Mouse (Mus musculus) cerebellum, adult 2 months (tissue): ENCODE results near the gene Lgals9. TPM values are rescaled to one million over a fixed set of nuclear protein-coding genes. Genes with fewer than 3 reads are reported as not detected.

Experiments used
- DNase-seq, 2 experiments: peaks; one replicate each; pipeline ENCODE4 v3.0.0; 2021
- H3K27ac ChIP-seq: fragments of 200-500 bp; 2 replicates; pipeline ENCODE4 v1.5.1; 2012; ENCODE audit warnings: low read length, control low read depth, inconsistent platforms; ENCODE audit not compliant: insufficient read depth
- H3K27me3 ChIP-seq: fragments of 200-500 bp; 2 replicates; pipeline ENCODE4 v1.6.1; 2012; ENCODE audit warnings: inconsistent platforms, mild to moderate bottlenecking, low read length, moderate library complexity; ENCODE audit not compliant: control insufficient read depth, insufficient read depth
- H3K4me1 ChIP-seq: fragments of 200-500 bp; 2 replicates; pipeline ENCODE4 v1.6.1; 2011; ENCODE audit warnings: low read length; ENCODE audit not compliant: control insufficient read depth, insufficient read depth
- H3K4me3 ChIP-seq: fragments of 200-500 bp; replicated peaks from 2 replicates; pipeline ENCODE3; 2011; ENCODE audit warnings: mild to moderate bottlenecking, low read depth, low read length, control low read depth; ENCODE audit not compliant: insufficient read depth
- CTCF ChIP-seq: fragments of 200-500 bp; IDR thresholded peaks from 2 replicates; pipeline ENCODE4 v1.5.1; 2011; ENCODE audit warnings: low read depth, mild to moderate bottlenecking, control low read depth, low read length, moderate library complexity, borderline replicate concordance; ENCODE audit not compliant: insufficient read depth
- POLR2A ChIP-seq: fragments of 200-500 bp; IDR thresholded peaks from 2 replicates; pipeline ENCODE4 v1.6.1; 2011; ENCODE audit warnings: low read length, control low read depth, borderline replicate concordance; ENCODE audit not compliant: insufficient read depth
- WGBS: fragments of 180-500 bp; shearing (Covaris S2); methylation state at CpG from one replicate; pipeline ENCODE4 v1.1.7; 2018; 5-methylcytosine and 5-hydroxymethylcytosine counted together
- polyA plus RNA-seq: library from polyadenylated mRNA; depleted of rRNA; stranded (reverse); fragments of >200 nt; gene quantifications from 2 replicates; pipeline ENCODE4 v1.2.3, GENCODE M21; 2012

The Lgals9 gene
- polyA plus RNA-seq, 1 experiment: 8.7 TPM

GRCm38 (mm10) chr11:78943083-78943482 is 41.7 kb downstream of the Lgals9 start:
- WGBS: 97% methylated on average over 1 of the region's 1 CpGs

DNA sequence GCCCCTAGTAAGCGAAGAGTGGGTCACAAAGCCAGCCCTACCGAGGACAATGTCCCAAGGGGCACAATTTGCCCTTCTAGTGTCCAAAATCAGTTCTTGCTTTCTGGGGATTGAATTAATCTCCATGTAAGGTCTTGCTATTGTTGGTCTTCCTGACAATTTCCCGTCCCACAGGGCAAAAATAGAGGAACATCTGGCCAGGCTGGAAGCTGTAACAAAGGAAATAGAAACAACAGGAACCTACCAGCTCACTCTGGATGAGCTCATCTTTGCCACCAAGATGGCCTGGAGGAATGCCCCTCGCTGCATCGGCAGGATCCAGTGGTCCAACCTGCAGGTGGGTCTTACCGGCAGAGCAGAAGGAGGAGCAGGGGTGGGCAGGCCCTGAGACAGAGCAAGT is 49.6 kb downstream of the Lgals9 start:
- 83% methylated on average over 6 of the region's 6 CpGs for WGBS
- DNase-seq: no peak
- no peak for TF ChIP-seq CTCF
- no peak for TF ChIP-seq POLR2A
- Histone ChIP-seq H3K27ac (no peak overlapping the region), H3K4me1 (no peaks in the 10 kb centered on the region), H3K4me3 (no peak overlapping the region), H3K27me3 (no peaks in the 10 kb centered on the region)

More at GRCm38 (mm10) chr11:78943083-78943482, 41.7 kb downstream of the Lgals9 start:
- no peak for DNase-seq
- Histone ChIP-seq H3K27ac (no peak overlapping the region), H3K27me3 (no peaks in the 10 kb centered on the region), H3K4me3 (no peak overlapping the region), H3K4me1 (no peaks in the 10 kb centered on the region)
- TF ChIP-seq POLR2A (no peak), CTCF (no peak)

DNA sequence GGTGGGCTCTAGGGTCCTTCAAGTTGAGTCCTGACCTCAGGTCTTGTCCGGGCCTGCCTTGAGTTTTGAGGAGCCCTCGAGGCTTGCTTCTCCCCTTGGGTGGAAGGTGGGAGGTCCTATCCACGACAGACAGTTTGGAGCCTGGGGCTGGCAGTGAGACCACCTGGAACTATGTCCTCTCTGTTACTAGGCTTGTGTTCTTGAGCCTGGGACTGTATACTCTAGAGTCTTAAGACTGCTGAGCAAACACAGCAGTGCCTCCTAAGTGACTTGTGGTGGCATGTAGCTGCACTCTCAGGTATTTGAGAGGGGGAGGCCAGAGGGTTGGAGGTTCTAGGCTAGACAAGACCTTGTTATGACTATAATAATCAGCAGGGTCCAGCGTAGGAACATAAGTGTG is 50.0 kb downstream of the Lgals9 start:
- no peak overlapping the region for H3K27ac ChIP-seq
- H3K4me1 ChIP-seq: no peaks in the 10 kb centered on the region; the same call in 1 of the 2 replicates
- WGBS: 78% methylated on average over 4 of the region's 4 CpGs
- no peak for DNase-seq
- H3K27me3 ChIP-seq: no peaks in the 10 kb centered on the region
- TF ChIP-seq POLR2A (no peak), CTCF (no peak)
- no peak overlapping the region for H3K4me3 ChIP-seq

DNA sequence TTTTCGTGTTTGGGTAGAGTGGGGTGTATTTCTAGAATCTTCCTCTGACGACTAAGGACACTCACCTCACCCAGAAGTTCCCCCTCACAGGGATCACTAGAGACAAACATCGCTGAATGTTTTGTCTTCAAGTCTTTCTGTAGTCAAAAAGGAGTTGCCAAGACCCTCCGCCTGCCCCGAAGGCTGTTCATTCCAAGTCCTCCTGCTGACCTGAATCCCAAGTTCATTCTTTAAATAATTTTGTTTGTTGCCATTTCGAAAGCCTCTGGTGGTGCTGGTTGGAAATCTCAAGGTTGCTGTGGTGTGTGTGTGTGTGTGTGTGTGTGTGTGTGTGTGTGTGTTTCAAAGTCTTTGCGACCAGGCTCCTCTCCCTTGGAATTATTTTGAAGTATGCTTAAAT is 50.4 kb downstream of the Lgals9 start:
- Histone ChIP-seq H3K4me3 (no peak overlapping the region), H3K27me3 (no peaks in the 10 kb centered on the region), H3K27ac (no peak overlapping the region), H3K4me1 (peaks cover 4% of the 10 kb centered on the region)
- TF ChIP-seq CTCF: no peak
- no peak for TF ChIP-seq POLR2A
- DNase-seq: no peak
- WGBS: 78% methylated on average over 7 of the region's 7 CpGs

DNA sequence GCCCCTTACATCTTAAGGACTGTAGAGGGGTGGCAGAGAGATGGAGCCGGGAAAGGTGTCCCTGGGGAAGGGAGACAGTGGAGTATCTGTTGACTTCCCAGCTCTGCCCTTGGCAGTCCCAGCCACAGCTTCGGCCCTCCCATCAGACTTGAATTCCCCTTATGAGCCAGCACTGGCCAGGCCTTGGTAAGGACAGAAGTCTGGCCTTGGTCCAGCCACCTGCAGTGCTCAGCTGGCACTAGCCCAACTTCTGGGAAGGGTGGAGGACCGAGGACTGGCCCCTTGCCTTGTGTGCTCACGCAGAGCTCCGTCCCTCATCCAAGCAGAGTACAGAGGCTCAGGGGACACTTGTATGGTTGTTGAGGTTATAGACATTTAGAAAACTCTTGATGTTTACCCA is 55.4 kb downstream of the Lgals9 start:
- 3% methylated on average over 5 of the region's 5 CpGs for WGBS

GRCm38 (mm10) chr11:78924916-78925315 is 59.8 kb downstream of the Lgals9 start:
- TF ChIP-seq POLR2A (no peak), CTCF (no peak)
- WGBS: 3% methylated on average over 37 of the region's 37 CpGs
- H3K4me1 ChIP-seq: peaks cover 7% of the 10 kb centered on the region
- DNase-seq: peak in 1 of 2 experiments; percentile 12
- H3K27ac ChIP-seq: no peak overlapping the region
- peaks cover 4% of the 10 kb centered on the region; the same call in 1 of the 2 replicates for H3K27me3 ChIP-seq
- H3K4me3 ChIP-seq: no peak overlapping the region

More for the DNA sequence above, 55.4 kb downstream of the Lgals9 start:
- DNase-seq: peak; percentile 79 to 84
- Histone ChIP-seq H3K4me3 (no peak overlapping the region), H3K4me1 (peaks cover 7% of the 10 kb centered on the region), H3K27ac (no peak overlapping the region), H3K27me3 (peaks cover 4% of the 10 kb centered on the region; the same call in 1 of the 2 replicates)
- TF ChIP-seq POLR2A (no peak), CTCF (no peak)

DNA sequence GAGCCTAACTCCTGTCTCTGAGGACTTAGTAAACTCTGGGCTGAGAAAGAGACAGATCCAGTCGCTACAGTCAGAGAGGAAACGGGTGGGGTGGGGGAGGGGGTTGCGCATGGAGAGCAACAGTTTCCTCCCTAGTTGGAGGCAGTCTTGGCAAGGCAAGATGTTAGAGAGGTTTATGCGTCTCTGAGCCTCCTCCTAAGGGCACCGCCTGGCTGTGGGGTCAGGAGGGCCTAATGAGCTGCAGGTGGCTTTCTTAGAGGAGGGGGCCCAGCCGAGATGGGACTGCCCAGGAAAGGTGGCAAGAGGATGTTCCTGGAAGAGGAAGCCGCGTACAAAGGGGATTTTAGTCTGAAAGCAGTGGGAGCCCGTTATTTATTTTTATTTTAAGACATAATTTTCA is 60.6 kb downstream of the Lgals9 start:
- Histone ChIP-seq H3K27ac (no peak overlapping the region), H3K4me1 (peaks cover under 1% of the 10 kb centered on the region; the same call in 1 of the 2 replicates), H3K27me3 (peaks cover 4% of the 10 kb centered on the region; the same call in 1 of the 2 replicates), H3K4me3 (no peak overlapping the region)
- TF ChIP-seq CTCF (no peak), POLR2A (no peak)
- DNase-seq: no peak
- WGBS: 38% methylated on average over 9 of the region's 9 CpGs

GRCm38 (mm10) chr11:78922678-78923407 is 61.9 kb downstream of the Lgals9 start:
- DNase-seq: peak in 1 of 2 experiments; percentile 11
- no peak overlapping the region for H3K27ac ChIP-seq
- WGBS: 62% methylated on average over 8 of the region's 8 CpGs
- TF ChIP-seq CTCF (peak; percentile 66), POLR2A (no peak)
- H3K4me3 ChIP-seq: no peak overlapping the region
- peaks cover 4% of the 10 kb centered on the region; the same call in 1 of the 2 replicates for H3K27me3 ChIP-seq
- no peaks in the 10 kb centered on the region for H3K4me1 ChIP-seq

- 19% methylated on average over 6 of the region's 6 CpGs for WGBS
- H3K27me3 ChIP-seq: peaks cover 4% of the 10 kb centered on the region; the same call in 1 of the 2 replicates
- DNase-seq: no peak
These were observed 64.3 kb downstream of the Lgals9 start, which contains the start of gene Nos2 for GRCm38 (mm10) chr11:78920411-78920939. Gene Nos2 (plus strand): TSS chr11:78920787.

More at GRCm38 (mm10) chr11:78920411-78920939, 64.3 kb downstream of the Lgals9 start, which contains the start of gene Nos2:
- Histone ChIP-seq H3K4me3 (no peak within 1 kb of the TSS), H3K27ac (no peak within 1 kb of the TSS), H3K4me1 (0 out of 2 replicates have a peak, but pooled peaks cover 4% of the 10 kb centered on the region)
- TF ChIP-seq POLR2A (no peak), CTCF (no peak)
